Mouse (Mus musculus) embryonic facial prominence, embryonic 11.5 days (tissue): Measurements from ENCODE around the gene Gprc5b. TPM values are rescaled to one million over a fixed set of nuclear protein-coding genes. Genes with fewer than 3 reads are reported as not detected.

ENCODE experiments used
- ATAC-seq: fragments of 200-750 bp; cut with Nextera tagmentation; replicated peaks from 2 replicates; pipeline ENCODE4 v1.8.0; 2017; ENCODE audit warnings: low read depth; ENCODE audit not compliant: insufficient number of reproducible peaks, low FRiP score, low TSS enrichment
- DNase-seq: peaks from one replicate; pipeline ENCODE4 v3.0.0-alpha.2; 2015; ENCODE audit warnings: low spot score
- H3K27ac ChIP-seq: fragments of 300-500 bp; sonication (generic); replicated peaks from 2 replicates; pipeline ENCODE4 v1.5.1; 2014; ENCODE audit warnings: mild to moderate bottlenecking, low read depth, low read length, control low read depth
- H3K27me3 ChIP-seq: fragments of 300-500 bp; sonication (generic); 2 replicates; pipeline ENCODE4 v1.6.1; 2014; ENCODE audit warnings: mild to moderate bottlenecking, low read length, moderate library complexity, mixed read lengths; ENCODE audit not compliant: control insufficient read depth, insufficient read depth
- H3K36me3 ChIP-seq: fragments of 300-500 bp; sonication (generic); replicated peaks from 2 replicates; pipeline ENCODE4 v1.6.1; 2014; ENCODE audit warnings: low read depth, mild to moderate bottlenecking, low read length, moderate library complexity, mixed read lengths; ENCODE audit not compliant: control insufficient read depth, insufficient read depth
- H3K4me1 ChIP-seq: fragments of 300-500 bp; sonication (generic); 2 replicates; pipeline ENCODE4 v1.6.1; 2014; ENCODE audit warnings: low read length, mixed read lengths; ENCODE audit not compliant: control insufficient read depth, insufficient read depth
- H3K4me2 ChIP-seq: fragments of 300-500 bp; sonication (generic); 2 replicates; pipeline ENCODE4 v1.6.1; 2014; ENCODE audit warnings: low read depth, mild to moderate bottlenecking, control low read depth, low read length, moderate library complexity
- H3K4me3 ChIP-seq: fragments of 300-500 bp; sonication (generic); 2 replicates; pipeline ENCODE4 v1.5.1; 2014; ENCODE audit warnings: low read depth, low read length, control low read depth
- H3K9ac ChIP-seq: fragments of 300-500 bp; sonication (generic); replicated peaks from 2 replicates; pipeline ENCODE4 v1.6.1; 2014; ENCODE audit warnings: mild to moderate bottlenecking, control low read depth, low read length
- H3K9me3 ChIP-seq: fragments of 300-500 bp; sonication (generic); replicated peaks from 2 replicates; pipeline ENCODE4 v1.6.1; 2016; ENCODE audit warnings: mild to moderate bottlenecking, low read length, inconsistent platforms, mixed read lengths; ENCODE audit not compliant: control insufficient read depth
- WGBS: fragments of 180-500 bp; shearing (Covaris S2); extraction: QIAGEN DNeasy Blood & Tissue Kit; methylation state at CpG from one replicate; pipeline ENCODE4 v1.1.7; 2014; 5-methylcytosine and 5-hydroxymethylcytosine counted together
- polyA plus RNA-seq: library from polyadenylated mRNA; unstranded; fragments of >200 nt; fragmentation: Nextera tagmentation; extraction: Ambion mirVana; gene quantifications from 2 replicates; pipeline ENCODE4 v1.2.1, GENCODE M21; 2014

The Gprc5b gene
- polyA plus RNA-seq, 1 experiment from 2014 or later, result 13.2 TPM

DNA sequence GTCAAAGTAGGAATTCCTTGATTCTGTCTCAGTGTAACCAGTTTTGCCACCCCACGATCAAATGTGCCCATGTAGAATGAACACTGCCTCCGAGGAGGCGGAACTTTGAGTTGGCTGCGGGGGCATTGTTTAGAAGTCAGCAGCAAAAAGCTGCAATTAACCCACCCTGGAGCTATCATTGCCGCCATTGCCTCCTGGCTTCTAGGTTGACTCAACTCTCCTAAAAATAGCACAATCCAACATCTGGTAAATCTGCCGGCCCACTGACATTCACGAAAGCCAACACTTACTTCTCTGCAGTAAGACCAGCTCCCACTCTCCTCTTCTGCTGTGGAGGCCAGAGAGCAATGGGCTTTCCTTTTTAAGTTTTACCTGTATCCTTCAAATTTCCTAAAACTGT, 35.8 kb downstream of the Gprc5b start:
- no peaks in the 10 kb centered on the region for H3K4me1 ChIP-seq
- no peak overlapping the region for H3K4me3 ChIP-seq
- no peaks in the 10 kb centered on the region for H3K9me3 ChIP-seq
- DNase-seq, result no peak
- no peak overlapping the region for H3K27ac ChIP-seq
- H3K27me3 ChIP-seq, result no peaks in the 10 kb centered on the region
- H3K36me3 ChIP-seq, result no peaks in the 10 kb centered on the region
- no peak for ATAC-seq
- WGBS, result 48% methylated on average over 7 of the region's 7 CpGs
- no peak overlapping the region for H3K9ac ChIP-seq
- no peak overlapping the region for H3K4me2 ChIP-seq

DNA sequence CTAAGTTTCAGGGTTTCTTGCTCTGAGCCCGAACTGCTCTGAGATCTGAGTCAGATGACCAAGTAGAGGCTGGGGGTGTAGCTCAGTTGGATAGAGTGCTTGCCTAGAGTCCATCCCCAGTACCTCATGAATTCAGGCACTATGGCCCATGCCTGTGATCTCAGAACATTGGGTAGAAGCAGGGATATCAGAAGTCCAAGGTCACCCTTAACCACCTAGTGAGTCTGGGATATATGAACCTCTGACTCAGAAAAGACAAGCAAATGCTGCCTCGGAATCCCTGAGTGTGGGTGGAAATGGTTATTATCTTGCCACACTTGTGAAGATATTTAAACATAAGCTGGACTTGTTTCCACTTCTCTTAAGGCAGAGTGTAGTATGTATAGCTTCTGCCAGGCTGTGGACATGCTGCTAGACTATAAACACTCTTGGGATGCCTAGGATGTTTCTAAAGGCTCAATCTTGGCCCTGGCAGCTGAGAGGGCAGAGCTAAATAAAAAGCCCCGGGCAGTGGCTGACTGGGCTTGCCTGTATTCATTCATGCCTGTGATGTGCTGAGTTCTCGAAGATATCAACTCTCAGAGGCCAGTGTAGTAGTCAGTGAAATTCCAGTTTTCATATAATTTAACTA, 38.3 kb downstream of the Gprc5b start:
- Histone ChIP-seq H3K9ac (no peak overlapping the region), H3K27ac (no peak overlapping the region), H3K4me1 (no peaks in the 10 kb centered on the region), H3K4me2 (no peak overlapping the region), H3K36me3 (no peaks in the 10 kb centered on the region), H3K9me3 (no peaks in the 10 kb centered on the region), H3K27me3 (no peaks in the 10 kb centered on the region), H3K4me3 (no peak overlapping the region)
- 80% methylated on average over 4 of the region's 4 CpGs for WGBS
- DNase-seq (no peak), ATAC-seq (no peak)

- no peaks in the 10 kb centered on the region for H3K4me1 ChIP-seq
- no peak overlapping the region for H3K27ac ChIP-seq
- no peak for ATAC-seq
- no peak overlapping the region for H3K4me3 ChIP-seq
- DNase-seq, result no peak
- H3K4me2 ChIP-seq, result no peak overlapping the region
- H3K9me3 ChIP-seq, result no peaks in the 10 kb centered on the region
- H3K36me3 ChIP-seq, result no peaks in the 10 kb centered on the region
- 83% methylated on average over 1 of the region's 1 CpGs for WGBS
- H3K9ac ChIP-seq, result no peak overlapping the region
- H3K27me3 ChIP-seq, result no peaks in the 10 kb centered on the region
These were observed 40.0 kb downstream of the Gprc5b start for GRCm38 (mm10) chr7:118954968-118955367.

- Histone ChIP-seq H3K27me3 (no peaks in the 10 kb centered on the region), H3K36me3 (no peaks in the 10 kb centered on the region), H3K4me1 (no peaks in the 10 kb centered on the region), H3K4me3 (no peak overlapping the region), H3K9me3 (no peaks in the 10 kb centered on the region), H3K4me2 (no peak overlapping the region), H3K9ac (no peak overlapping the region), H3K27ac (no peak overlapping the region)
- ATAC-seq, result no peak
- no peak for DNase-seq
- WGBS, result 67% methylated on average over 11 of the region's 11 CpGs
These were observed 41.3 kb downstream of the Gprc5b start for GRCm38 (mm10) chr7:118953626-118954282.

DNA sequence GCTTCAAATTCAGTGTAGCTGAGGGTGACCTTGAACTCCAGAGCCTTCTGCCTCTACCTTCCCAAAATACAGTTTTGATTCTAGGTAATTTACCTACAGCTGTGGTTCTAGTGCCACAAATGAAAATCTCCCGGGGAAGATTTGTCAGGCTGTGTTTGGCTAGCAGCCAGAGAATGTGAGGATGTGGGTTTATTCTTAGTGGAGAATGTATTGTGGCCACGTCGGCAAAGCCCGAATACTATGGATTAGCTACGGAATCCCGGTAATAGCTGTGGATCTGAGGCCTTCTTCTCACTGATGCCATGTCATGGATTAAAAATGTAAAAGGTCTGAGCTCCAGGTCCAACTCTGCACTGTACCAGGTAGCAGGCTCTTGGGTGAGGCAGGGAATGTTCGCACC, 45.3 kb downstream of the Gprc5b start:
- H3K9me3 ChIP-seq, result no peaks in the 10 kb centered on the region
- ATAC-seq (no peak), DNase-seq (no peak)
- WGBS, result 85% methylated on average over 7 of the region's 7 CpGs
- H3K27me3 ChIP-seq, result no peaks in the 10 kb centered on the region
- H3K27ac ChIP-seq, result no peak overlapping the region
- H3K9ac ChIP-seq, result no peak overlapping the region
- H3K4me3 ChIP-seq, result no peak overlapping the region
- H3K4me1 ChIP-seq, result no peaks in the 10 kb centered on the region
- no peak overlapping the region for H3K4me2 ChIP-seq
- no peaks in the 10 kb centered on the region for H3K36me3 ChIP-seq

DNA sequence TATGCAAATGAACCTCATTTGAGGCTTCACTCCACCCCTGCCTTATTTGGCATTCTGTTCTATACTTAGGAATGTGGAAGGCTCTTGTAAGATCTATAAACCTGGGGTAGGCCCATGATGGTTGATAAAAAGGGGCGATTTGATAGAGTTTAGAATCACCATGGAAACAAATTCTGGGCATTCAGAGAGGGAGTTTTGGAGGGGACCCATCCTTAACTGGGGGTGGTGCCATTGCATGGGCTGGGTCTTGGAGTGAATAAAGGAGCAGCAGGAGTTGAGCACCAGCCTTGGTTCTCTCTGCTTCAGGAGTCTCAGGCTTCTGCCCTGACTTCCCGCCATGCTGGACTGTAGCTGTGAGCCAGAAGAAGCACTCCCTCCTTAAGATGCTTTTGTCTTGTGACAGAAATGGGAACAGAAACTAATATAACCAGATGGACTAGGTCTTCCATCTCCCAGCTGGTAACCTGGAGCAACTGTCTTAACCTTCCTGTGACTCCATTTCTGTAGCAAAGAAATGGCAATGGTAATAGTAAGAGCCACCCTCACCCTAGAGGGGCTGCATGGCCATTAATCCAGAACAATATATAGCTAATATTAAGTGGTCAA, 46.2 kb downstream of the Gprc5b start:
- Histone ChIP-seq H3K9ac (no peak overlapping the region), H3K36me3 (no peaks in the 10 kb centered on the region), H3K27ac (no peak overlapping the region), H3K4me1 (no peaks in the 10 kb centered on the region), H3K4me2 (no peak overlapping the region), H3K27me3 (no peaks in the 10 kb centered on the region), H3K4me3 (no peak overlapping the region), H3K9me3 (no peaks in the 10 kb centered on the region)
- 65% methylated on average over 2 of the region's 2 CpGs for WGBS
- ATAC-seq (no peak), DNase-seq (no peak)

GRCm38 (mm10) chr7:118947241-118947640, 47.8 kb downstream of the Gprc5b start:
- DNase-seq, result no peak
- WGBS, result 49% methylated on average over 3 of the region's 3 CpGs
- H3K27ac ChIP-seq, result no peak overlapping the region

GRCm38 (mm10) chr7:118944884-118945283, 50.1 kb downstream of the Gprc5b start:
- no peaks in the 10 kb centered on the region for H3K27me3 ChIP-seq
- WGBS, result 11% methylated on average over 2 of the region's 2 CpGs

More at GRCm38 (mm10) chr7:118947241-118947640, 47.8 kb downstream of the Gprc5b start:
- no peaks in the 10 kb centered on the region for H3K4me1 ChIP-seq
- no peaks in the 10 kb centered on the region for H3K27me3 ChIP-seq
- H3K4me2 ChIP-seq, result no peak overlapping the region
- no peak overlapping the region for H3K9ac ChIP-seq
- no peaks in the 10 kb centered on the region for H3K36me3 ChIP-seq
- H3K9me3 ChIP-seq, result no peaks in the 10 kb centered on the region
- H3K4me3 ChIP-seq, result no peak overlapping the region
- ATAC-seq, result no peak

More at GRCm38 (mm10) chr7:118944884-118945283, 50.1 kb downstream of the Gprc5b start:
- Histone ChIP-seq H3K4me3 (no peak overlapping the region), H3K9me3 (no peaks in the 10 kb centered on the region), H3K4me2 (no peak overlapping the region), H3K36me3 (no peaks in the 10 kb centered on the region), H3K4me1 (no peaks in the 10 kb centered on the region), H3K27ac (no peak overlapping the region), H3K9ac (no peak overlapping the region)
- ATAC-seq (no peak), DNase-seq (no peak)
